Mouse (Mus musculus) adrenal gland, postnatal 0 days (tissue): ENCODE results near the gene Usp3. TPM values are rescaled to one million over a fixed set of nuclear protein-coding genes. Genes with fewer than 3 reads are reported as not detected.

ENCODE experiments used
- polyA plus RNA-seq: library from polyadenylated mRNA; unstranded; fragments of >200 nt; fragmentation: Nextera tagmentation; extraction: Ambion mirVana; gene quantifications from 2 replicates; pipeline ENCODE4 v1.2.1, GENCODE M21; 2015

Gene Usp3
- polyA plus RNA-seq: 31.7 and 36.9 TPM in 2 replicates

DNA sequence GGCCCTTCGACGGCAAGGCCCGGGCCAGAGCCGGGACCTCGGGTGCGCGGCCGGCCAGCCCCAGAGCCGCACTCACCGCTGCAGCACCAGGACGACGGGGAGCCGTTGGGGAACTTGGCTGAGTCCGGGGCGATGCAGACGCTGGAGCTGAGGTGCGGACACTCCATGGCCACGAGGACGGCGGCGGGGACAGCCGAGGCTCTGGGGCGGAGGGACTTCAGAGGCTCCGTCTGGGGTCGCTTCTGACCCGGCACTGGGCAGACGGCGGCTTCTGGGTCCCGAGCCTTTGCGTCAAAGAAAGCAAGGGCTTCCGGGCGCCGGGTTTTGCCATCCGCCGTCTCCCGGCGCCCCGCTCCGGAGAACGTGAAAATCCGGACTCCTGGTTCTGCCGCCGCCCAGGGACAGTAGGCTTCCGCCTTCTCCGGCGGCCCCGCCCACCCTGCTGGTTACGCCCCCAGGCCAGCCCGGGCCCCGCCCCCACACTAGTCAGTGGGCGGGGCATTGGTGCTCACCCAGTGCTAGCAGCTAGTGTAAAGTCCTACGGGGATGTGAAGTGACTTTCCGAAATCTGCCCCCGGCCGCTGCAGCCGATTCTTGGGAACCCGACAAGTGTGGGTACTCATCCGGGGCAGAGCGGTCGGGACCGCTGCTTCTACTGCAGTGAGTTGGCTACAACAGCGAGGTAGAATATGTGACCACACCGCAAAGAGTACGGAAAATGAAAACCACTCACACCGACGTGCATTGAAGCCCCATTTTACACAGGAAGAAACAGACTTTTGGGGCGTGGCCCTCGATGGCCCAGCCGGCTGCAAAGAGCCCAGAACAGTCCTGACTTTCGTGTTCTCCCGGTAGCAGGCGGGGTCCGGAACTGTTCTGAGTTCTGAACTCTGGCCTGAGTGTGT is at the start of gene Usp3:
Gene Usp3, minus strand, starts transcription at position 435 of the 905 bp plus-strand sequence.

DNA sequence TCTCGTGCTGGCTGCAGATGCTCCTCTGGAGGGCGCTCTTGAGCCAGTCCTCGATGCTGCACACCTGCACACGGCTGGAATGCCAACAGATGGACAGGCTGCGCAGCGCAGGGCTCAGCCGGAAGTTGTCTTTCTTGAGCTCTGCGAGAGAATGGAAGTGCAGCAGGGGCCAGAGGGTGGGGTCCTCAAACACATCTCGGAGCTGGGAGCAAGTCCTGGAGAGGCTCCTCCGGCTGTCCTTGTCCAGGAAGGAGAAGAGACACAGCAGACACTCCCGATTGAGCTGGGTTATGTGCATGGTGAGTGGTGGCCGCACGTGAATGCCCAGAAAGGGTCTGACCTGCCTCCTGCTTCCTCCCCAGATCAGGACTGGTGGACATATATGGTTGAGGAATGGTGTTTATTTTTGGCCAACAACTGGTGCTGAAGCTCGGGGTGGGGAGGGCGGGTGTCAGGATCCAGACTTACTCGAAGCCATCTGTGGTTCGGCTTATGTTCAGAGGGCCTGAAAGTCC is 78.6 kb downstream of the Usp3 start, which contains the start of gene Fbxl22:
Gene Fbxl22, minus strand, starts transcription at position 338 of the 515 bp plus-strand sequence.

Other genes starting within 250 kb of the Usp3 start
- 10.1 and 13.3 TPM in 2 replicates for gene Herc1, start 242.7 kb downstream of the Usp3 start, polyA plus RNA-seq
- gene Fbxl22, start 78.5 kb downstream of the Usp3 start, polyA plus RNA-seq: 0.83 and 0.87 TPM in 2 replicates
- gene Car12, start 120.5 kb upstream of the Usp3 start, polyA plus RNA-seq: 0.46 and 1.5 TPM in 2 replicates
- gene Aph1b, start 202.3 kb upstream of the Usp3 start, polyA plus RNA-seq: 4.4 and 5.4 TPM in 2 replicates
- 0.32 TPM in 1 of 2 replicates, not detected in the other for gene Gm10647, start 203.9 kb upstream of the Usp3 start, polyA plus RNA-seq
- 5.5 and 9.4 TPM in 2 replicates for gene Aph1c, start 241.6 kb upstream of the Usp3 start, polyA plus RNA-seq